Mouse (Mus musculus) E14TG2a.4 (cell line): ENCODE results near the gene Dnmbp.

Source experiments
- CTCF ChIP-seq: conservative IDR thresholded peaks from 2 replicates; pipeline ENCODE4 v1.5.1; 2014; ENCODE audit warnings: low read length
- NANOG ChIP-seq: IDR thresholded peaks from 2 replicates; pipeline ENCODE4 v1.6.1; 2014; ENCODE audit warnings: borderline replicate concordance, low read length, mixed read lengths
- POU5F1 ChIP-seq: IDR thresholded peaks from 2 replicates; pipeline ENCODE4 v1.6.1; 2014; ENCODE audit warnings: low read length, borderline replicate concordance

GRCm38 (mm10) chr19:43966481-43966880, 26.5 kb upstream of the Dnmbp start:
- TF ChIP-seq CTCF (no peak), NANOG (no peak), POU5F1 (no peak)
